Mouse (Mus musculus) cerebellum, postnatal 25 days (tissue): ENCODE measurements around the gene Sult2b1.

Source experiments
- DNase-seq, 2 experiments: peaks; one replicate each; pipeline ENCODE4 v3.0.0; 2021; ENCODE audit warnings: mixed read lengths in 2 of 2

The Sult2b1 gene

GRCm38 (mm10) chr7:45784524-45785372 is at the start of gene Sult2b1:
Gene Sult2b1 (minus strand): TSS chr7:45784669.
- peak; percentile 91 to 96 for DNase-seq

GRCm38 (mm10) chr7:45833924-45834323 is 49.5 kb upstream of the Sult2b1 start:
- no peak for DNase-seq

DNA sequence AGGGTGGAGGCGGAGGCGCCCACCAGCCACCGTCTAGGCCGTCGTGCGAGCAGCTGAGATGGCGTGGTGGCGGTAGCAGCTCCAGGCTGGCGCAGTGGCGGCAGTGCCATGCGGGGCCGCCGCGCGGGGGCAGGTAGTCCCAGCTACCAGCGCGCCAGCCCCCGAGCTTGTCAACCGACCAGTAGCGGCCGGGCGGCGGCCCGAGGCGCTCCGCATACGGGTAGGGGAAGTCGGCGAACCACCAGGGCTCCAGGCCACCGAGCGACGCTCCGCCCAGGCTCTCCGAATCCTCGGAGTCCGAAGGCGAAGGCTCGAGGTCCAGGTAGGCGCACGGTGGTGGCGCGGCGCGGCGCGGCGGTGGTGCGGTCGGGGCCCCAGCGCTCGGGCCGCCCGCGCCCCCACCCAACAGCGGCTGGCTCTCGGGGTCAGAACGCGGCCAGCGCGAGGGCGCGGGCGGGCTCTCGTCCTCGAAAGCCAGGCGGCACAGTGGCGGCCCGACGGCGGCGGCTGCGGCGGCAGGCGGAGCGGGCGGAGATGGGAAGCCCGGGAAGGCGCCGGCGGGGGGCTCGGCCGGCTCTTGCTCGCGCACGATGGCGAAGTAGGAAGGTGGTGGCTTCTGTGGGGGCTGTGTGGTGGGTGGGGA is 48.8 kb upstream of the Sult2b1 start:
- peak in 1 of 2 experiments; percentile 27 for DNase-seq

GRCm38 (mm10) chr7:45832428-45832827 is 48.0 kb upstream of the Sult2b1 start:
- peak in 1 of 2 experiments; percentile 24 for DNase-seq

DNA sequence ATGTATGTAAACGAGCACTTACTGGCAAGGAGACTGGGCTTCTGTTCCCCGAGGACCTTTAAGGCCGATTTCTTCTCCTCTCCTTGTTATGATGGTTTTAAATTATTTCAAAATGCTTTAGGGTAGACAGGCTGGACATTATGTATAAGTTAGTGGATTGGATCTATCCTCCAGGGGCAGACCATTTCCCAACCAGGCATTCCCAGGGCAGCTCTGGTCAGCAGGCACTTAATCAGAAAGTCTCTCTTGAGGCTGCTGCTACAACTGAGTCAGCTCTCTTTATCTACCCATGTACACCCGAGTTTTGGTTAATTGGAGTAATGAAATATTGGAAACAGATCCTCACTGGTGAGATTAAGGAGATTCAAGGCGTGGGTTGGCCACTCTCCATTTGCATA is 46.7 kb upstream of the Sult2b1 start:
- no peak for DNase-seq

- DNase-seq, result peak; percentile 88 to 89
Observed at GRCm38 (mm10) chr7:45830427-45831127, 46.1 kb upstream of the Sult2b1 start, which contains the start of gene Grwd1. Gene Grwd1 (minus strand): TSS chr7:45830944.

GRCm38 (mm10) chr7:45826631-45827030 is 42.2 kb upstream of the Sult2b1 start:
- DNase-seq, result no peak

GRCm38 (mm10) chr7:45824598-45824997 is 40.1 kb upstream of the Sult2b1 start, which contains the start of gene Kcnj14:
Gene Kcnj14 (minus strand): TSS chr7:45824782.
- no peak for DNase-seq

DNA sequence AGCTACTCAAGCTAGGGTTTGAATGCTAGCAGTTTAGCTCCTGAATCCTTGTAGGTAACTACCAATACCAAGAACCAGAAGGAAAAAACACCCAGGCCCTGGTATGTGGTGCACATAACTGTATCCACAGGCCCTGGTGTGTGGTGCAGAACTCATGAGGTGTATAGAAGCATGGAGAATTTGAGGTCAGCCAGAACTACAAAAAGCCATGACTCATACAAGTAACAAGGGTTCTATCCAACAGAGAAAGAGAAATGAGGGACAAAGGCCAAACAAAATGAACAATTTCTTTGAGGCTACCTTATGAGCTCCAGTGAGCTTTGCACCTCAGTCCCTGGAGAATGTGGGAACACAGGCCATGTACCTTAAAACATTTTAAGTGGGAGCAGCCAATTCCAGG is 36.4 kb upstream of the Sult2b1 start:
- DNase-seq, result no peak

GRCm38 (mm10) chr7:45819843-45820242 is 35.4 kb upstream of the Sult2b1 start:
- DNase-seq, result no peak

- DNase-seq, result no peak
Observed at GRCm38 (mm10) chr7:45815984-45816351, 31.5 kb upstream of the Sult2b1 start.

DNA sequence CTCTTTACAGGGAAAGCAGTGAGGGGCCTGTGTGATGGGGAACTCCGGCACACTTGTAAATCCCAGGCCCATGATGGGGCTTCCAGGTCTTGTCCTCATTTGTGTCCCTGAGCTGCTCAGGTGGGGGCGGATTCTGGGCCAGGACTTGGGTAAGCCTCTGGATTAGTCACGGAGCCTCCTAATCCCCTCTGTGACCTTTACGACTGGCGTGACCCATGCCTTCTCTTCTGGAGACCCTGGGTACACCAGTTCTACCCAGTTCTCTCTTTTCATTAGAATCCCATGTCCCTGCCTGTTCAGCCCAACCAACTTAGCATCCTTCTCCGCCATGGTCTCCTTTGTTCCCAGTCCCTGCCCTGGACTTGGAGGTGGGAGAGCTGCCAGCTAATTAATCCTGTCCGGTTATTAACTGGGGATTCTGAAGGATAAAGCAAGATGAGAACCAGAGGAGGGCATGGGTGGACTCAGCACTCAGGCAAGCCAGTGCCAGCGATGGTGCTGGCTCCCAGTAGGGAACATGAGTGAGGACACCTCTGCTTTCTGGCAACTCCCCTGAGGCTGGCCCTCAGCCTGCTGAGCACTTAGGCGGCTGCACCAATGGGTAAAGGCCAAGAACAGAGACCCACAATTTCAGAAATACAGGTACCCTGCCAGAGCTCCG is 31.0 kb upstream of the Sult2b1 start:
- peak; percentile 26 to 36 for DNase-seq

DNA sequence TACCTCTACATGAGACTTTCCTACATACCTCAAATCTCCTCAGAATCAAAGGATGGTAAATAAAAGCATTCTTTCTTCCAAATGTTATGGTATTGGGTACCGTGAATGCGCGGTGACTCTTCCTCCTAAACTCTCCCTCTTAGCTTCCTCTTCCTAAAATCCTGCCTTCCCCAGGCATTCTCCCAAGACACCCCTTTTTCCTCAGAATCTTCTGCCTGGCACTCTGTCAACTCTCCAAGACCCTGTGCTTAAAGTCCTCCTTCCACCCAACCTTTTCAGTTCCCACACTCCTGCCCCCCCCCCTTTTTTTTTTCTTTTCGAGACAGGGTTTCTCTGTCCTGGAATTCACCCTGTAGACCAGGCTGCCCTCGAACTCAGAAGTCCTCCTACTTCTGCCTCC is 30.4 kb upstream of the Sult2b1 start:
- peak in 1 of 2 experiments; percentile 29 for DNase-seq

DNA sequence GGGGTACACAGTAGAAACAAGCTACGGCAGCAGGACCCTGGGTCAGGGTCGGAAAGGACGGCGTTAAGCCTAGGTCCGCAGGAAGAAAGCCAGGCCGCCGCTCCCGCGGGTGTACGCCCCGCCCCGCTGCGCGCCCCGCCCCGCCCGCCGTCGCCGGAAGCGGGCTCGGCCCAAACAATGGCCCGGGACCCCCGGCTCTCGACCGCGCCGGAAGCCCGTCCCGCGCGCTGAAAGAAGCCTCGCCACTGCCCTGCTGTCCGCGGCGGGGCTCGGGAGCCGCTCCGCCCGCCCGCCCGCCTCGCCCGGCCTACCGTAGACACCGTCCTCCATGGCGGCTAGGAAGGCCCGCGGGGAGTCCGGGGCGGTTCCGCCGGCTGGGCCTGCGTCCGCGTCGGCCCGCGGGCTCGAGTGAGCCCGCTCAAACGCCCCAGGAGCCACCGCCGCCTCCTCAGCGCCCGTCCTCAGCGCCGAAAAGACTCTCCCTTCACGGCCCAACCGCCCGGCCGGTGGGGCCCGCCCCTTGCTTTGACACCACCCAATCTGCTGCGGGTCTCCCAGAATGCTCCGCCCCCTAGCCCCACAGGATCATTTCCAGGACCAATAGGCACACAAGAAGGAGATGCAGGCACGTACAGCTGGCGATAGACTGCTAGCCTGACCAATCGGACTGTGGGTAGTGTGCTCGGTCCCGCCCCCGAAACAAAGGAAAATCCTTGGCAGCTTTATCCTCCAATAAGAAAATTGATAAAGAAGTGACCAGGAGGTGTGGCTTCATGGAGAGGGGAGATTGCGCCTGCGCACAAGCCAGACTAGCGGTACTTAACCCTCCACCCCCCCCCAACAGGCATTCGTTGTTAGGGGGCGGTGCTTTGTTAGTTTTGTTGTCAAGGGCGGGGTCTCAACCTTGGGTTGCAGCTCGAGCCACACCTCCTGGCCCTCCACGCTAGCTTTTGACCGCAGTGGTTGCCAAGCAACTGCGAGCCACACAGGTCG is 29.6 kb upstream of the Sult2b1 start, which contains the start of gene Cyth2:
Gene Cyth2, minus strand, starts transcription at position 795 of the 993 bp plus-strand sequence.
- DNase-seq, result peak; percentile 98 to 99

DNA sequence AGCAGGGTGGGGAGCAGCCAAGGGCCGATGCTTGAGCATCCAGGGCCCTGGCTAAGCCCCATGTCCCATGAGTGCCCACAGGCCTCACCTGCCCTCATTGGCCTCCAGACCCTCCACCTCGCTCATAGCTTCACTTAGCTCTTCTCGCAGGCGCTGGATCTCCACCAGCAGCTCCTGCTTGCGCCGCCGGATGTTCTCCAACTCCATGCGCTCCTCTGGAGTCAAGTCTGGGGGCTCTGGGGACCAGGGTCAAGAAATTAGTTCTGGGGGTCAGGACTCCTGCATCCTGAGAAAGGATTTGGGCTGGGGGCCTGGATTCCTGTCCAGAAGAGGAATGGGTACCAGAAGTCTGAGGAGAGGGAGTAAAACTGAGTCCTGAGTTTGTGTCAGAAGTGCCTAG is 28.5 kb upstream of the Sult2b1 start:
- DNase-seq, result peak in 1 of 2 experiments; percentile 25

GRCm38 (mm10) chr7:45809276-45810075 is 25.0 kb upstream of the Sult2b1 start:
- peak; percentile 54 to 55 for DNase-seq

DNA sequence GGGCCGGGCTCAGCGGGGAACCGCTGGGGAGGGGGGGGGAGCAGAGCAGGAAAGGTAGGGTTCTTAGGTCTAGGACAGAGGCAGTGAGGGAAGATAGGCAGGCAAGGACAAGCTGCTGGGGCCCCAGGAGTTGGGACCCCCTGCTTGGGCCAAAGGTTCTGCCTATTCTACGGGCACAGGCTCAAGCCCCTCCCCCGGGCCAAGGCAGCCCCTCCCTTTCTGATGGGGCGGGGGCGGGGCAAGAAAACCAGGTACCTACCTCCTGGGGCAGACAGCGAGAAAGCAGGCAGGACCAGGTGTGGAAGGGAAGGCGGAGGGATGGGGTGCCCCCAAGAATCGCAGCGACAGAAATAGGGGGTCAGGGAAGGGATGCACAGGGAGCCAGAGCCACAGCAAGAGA is 24.0 kb upstream of the Sult2b1 start:
- peak in 1 of 2 experiments; percentile 41 for DNase-seq

GRCm38 (mm10) chr7:45805941-45806340 is 21.5 kb upstream of the Sult2b1 start:
- peak in 1 of 2 experiments; percentile 26 for DNase-seq

DNA sequence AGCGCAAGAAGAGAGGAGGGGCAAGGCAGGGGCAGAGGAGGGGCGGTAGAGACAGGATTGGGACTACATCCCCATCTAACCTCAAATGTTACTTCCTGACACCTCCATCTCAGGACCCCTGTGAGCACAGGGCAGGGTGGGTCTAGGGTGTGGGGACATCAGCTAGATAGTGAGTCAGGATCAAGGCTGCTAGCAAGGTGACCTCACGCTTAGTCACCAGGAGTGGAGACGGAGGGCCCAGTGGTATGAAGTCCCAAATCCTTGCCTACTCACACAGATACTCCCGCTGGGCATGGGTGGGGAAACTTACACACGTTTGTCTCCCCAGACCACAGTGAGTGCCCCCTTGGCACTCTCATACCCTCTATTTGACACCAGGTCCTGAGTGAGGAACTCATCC is 18.1 kb upstream of the Sult2b1 start:
- peak in 1 of 2 experiments; percentile 16 for DNase-seq

GRCm38 (mm10) chr7:45801348-45801747 is 16.9 kb upstream of the Sult2b1 start:
- DNase-seq, result peak; percentile 94 to 96
